Mouse (Mus musculus) adrenal gland, adult 18-20 months (tissue): ENCODE results near the gene Socs1. TPM values are rescaled to one million over a fixed set of nuclear protein-coding genes. Genes with fewer than 3 reads are reported as not detected.

ENCODE experiments used
- DNase-seq, 2 experiments: peaks; one replicate each; pipeline ENCODE4 v3.0.0; 2021 to 2022; ENCODE audit warnings: low spot score in 2 of 2
- total RNA-seq, 2 experiments: library from RNA; stranded (reverse); gene quantifications; 1 replicate in 1 of 2; 2 replicates in 1 of 2; pipeline ENCODE4 v1.2.3; 2021

The Socs1 gene
- total RNA-seq, 2 experiments from 2014 or later = 3.7 to 4.1 TPM

- DNase-seq = no peak
These were observed 21.0 kb downstream of the Socs1 start for GRCm38 (mm10) chr16:10764323-10764722.

GRCm38 (mm10) chr16:10763540-10764264 lies 21.6 kb downstream of the Socs1 start:
- DNase-seq = no peak

GRCm38 (mm10) chr16:10762569-10763180 lies 22.7 kb downstream of the Socs1 start:
- DNase-seq = no peak

GRCm38 (mm10) chr16:10761182-10761581 lies 24.2 kb downstream of the Socs1 start:
- no peak for DNase-seq

GRCm38 (mm10) chr16:10756168-10756567 lies 29.2 kb downstream of the Socs1 start:
- no peak for DNase-seq

GRCm38 (mm10) chr16:10754521-10755296 lies 30.6 kb downstream of the Socs1 start:
- peak; percentile 44 to 66 for DNase-seq

GRCm38 (mm10) chr16:10749824-10750223 lies 35.5 kb downstream of the Socs1 start:
- DNase-seq = no peak

- no peak for DNase-seq
These were observed 36.1 kb downstream of the Socs1 start for GRCm38 (mm10) chr16:10749226-10749625.

- no peak for DNase-seq
These were observed 44.3 kb downstream of the Socs1 start for GRCm38 (mm10) chr16:10741082-10741481.

- no peak for DNase-seq
These were observed 45.4 kb downstream of the Socs1 start for GRCm38 (mm10) chr16:10739854-10740398.

GRCm38 (mm10) chr16:10738866-10739265 lies 46.5 kb downstream of the Socs1 start:
- no peak for DNase-seq

GRCm38 (mm10) chr16:10737571-10737970 lies 47.8 kb downstream of the Socs1 start:
- DNase-seq = no peak

- no peak for DNase-seq
These were observed 49.0 kb downstream of the Socs1 start for GRCm38 (mm10) chr16:10736364-10736763.

GRCm38 (mm10) chr16:10735781-10736180 lies 49.6 kb downstream of the Socs1 start:
- no peak for DNase-seq

GRCm38 (mm10) chr16:10732421-10732820 lies 52.9 kb downstream of the Socs1 start:
- no peak for DNase-seq

Other genes with a start within 250 kb of the Socs1 start
- gene Dexi, start 242.5 kb downstream of the Socs1 start, total RNA-seq = 10 to 100 TPM; 20.2 to 25.8 TPM
- gene Clec16a, start 240.2 kb downstream of the Socs1 start, total RNA-seq = 10 to 100 TPM; 47.4 to 52.2 TPM
- gene Tnp2, start 3.1 kb upstream of the Socs1 start, total RNA-seq = not detected
- not detected for gene Prm3, start 5.4 kb upstream of the Socs1 start, total RNA-seq
- gene Prm2, start 10.6 kb upstream of the Socs1 start, total RNA-seq = not detected
- not detected for gene Prm1, start 20.3 kb upstream of the Socs1 start, total RNA-seq
- gene Gm11172, start 27.4 kb upstream of the Socs1 start, total RNA-seq = not detected
- gene Rmi2, start 49.5 kb upstream of the Socs1 start, total RNA-seq = under 1 TPM; 0.51 to 0.56 TPM